Mouse (Mus musculus) midbrain, postnatal 0 days (tissue): ENCODE results near the gene Ly9. TPM values are rescaled to one million over a fixed set of nuclear protein-coding genes. Genes with fewer than 3 reads are reported as not detected.

Experiments
- ATAC-seq: fragments of 200-750 bp; cut with Nextera tagmentation; 2 replicates; pipeline ENCODE4 v1.8.0; 2017; ENCODE audit warnings: moderate number of reproducible peaks, mild to moderate bottlenecking, moderate TSS enrichment, moderate library complexity; ENCODE audit not compliant: low FRiP score
- DNase-seq: peaks from one replicate; pipeline ENCODE4 v3.0.0-alpha.2; 2015; ENCODE audit warnings: low spot score
- H3K27ac ChIP-seq: fragments of 300-500 bp; sonication (generic); 2 replicates; pipeline ENCODE4 v1.5.1; 2014; ENCODE audit warnings: low read depth, mild to moderate bottlenecking, low read length, mixed read lengths
- H3K27me3 ChIP-seq: fragments of 300-500 bp; sonication (generic); 2 replicates; pipeline ENCODE4 v1.6.1; 2014; ENCODE audit warnings: low read length, control low read depth, mixed read lengths; ENCODE audit not compliant: insufficient read depth
- H3K36me3 ChIP-seq: fragments of 300-500 bp; sonication (generic); 2 replicates; pipeline ENCODE4 v1.6.1; 2014; ENCODE audit warnings: low read length, control low read depth, mixed read lengths; ENCODE audit not compliant: insufficient read depth
- H3K4me1 ChIP-seq: fragments of 300-500 bp; sonication (generic); 2 replicates; pipeline ENCODE4 v1.6.1; 2014; ENCODE audit warnings: mild to moderate bottlenecking, control low read depth, antibody characterized with exemption, low read length, mixed read lengths; ENCODE audit not compliant: insufficient read depth
- H3K4me2 ChIP-seq: fragments of 300-500 bp; sonication (generic); 2 replicates; pipeline ENCODE4 v1.6.1; 2014; ENCODE audit warnings: low read depth, mild to moderate bottlenecking, low read length, mixed read lengths; ENCODE audit not compliant: poor library complexity, severe bottlenecking
- H3K4me3 ChIP-seq: fragments of 300-500 bp; sonication (generic); 2 replicates; pipeline ENCODE4 v1.5.1; 2014; ENCODE audit warnings: low read depth, mild to moderate bottlenecking, low read length, moderate library complexity
- H3K9ac ChIP-seq: fragments of 300-500 bp; sonication (generic); replicated peaks from 2 replicates; pipeline ENCODE4 v1.6.1; 2014; ENCODE audit warnings: mild to moderate bottlenecking, low read length, moderate library complexity, mixed read lengths; ENCODE audit not compliant: poor library complexity, severe bottlenecking
- H3K9me3 ChIP-seq: fragments of 300-500 bp; sonication (generic); 2 replicates; pipeline ENCODE4 v1.6.1; 2016; ENCODE audit warnings: low read length, control low read depth
- CTCF ChIP-seq: IDR thresholded peaks from 2 replicates; pipeline ENCODE4 v1.5.1; 2016; ENCODE audit warnings: antibody characterized with exemption, mild to moderate bottlenecking
- WGBS: fragments of 180-500 bp; shearing (Covaris S2); extraction: QIAGEN DNeasy Blood & Tissue Kit; methylation state at CpG from one replicate; pipeline ENCODE4 v1.1.7; 2014; 5-methylcytosine and 5-hydroxymethylcytosine counted together
- polyA plus RNA-seq: library from polyadenylated mRNA; unstranded; fragments of >200 nt; fragmentation: Nextera tagmentation; extraction: Ambion mirVana; gene quantifications from 2 replicates; pipeline ENCODE4 v1.2.1, GENCODE M21; 2015
- total RNA-seq: library from RNA; depleted of rRNA; stranded (reverse); fragments of >200 nt; gene quantifications from 2 replicates; pipeline ENCODE4 v1.2.3, GENCODE M21; 2014; rRNA removed

The Ly9 gene
- total RNA-seq (0.19 and 0.66 TPM in 2 replicates), polyA plus RNA-seq (0.21 TPM in 1 of 2 replicates, not detected in the other)

GRCm38 (mm10) chr1:171607176-171607575 is at the start of gene Ly9:
TSS of gene Ly9 (minus strand) at chr1:171607410.
- no peaks in the 10 kb centered on the region for H3K9me3 ChIP-seq
- no peak within 1 kb of the TSS for H3K4me3 ChIP-seq
- DNase-seq: no peak
- WGBS: 89% methylated on average over 9 of the region's 9 CpGs
- no peak within 1 kb of the TSS for H3K27ac ChIP-seq
- H3K9ac ChIP-seq: no peak within 1 kb of the TSS
- TF ChIP-seq CTCF: no peak
- H3K4me1 ChIP-seq: no peaks in the 10 kb centered on the region
- no peaks in the 10 kb centered on the region for H3K36me3 ChIP-seq
- no peak for ATAC-seq
- no peak within 1 kb of the TSS for H3K4me2 ChIP-seq
- no peaks in the 10 kb centered on the region for H3K27me3 ChIP-seq

GRCm38 (mm10) chr1:171652734-171653133 is 45.5 kb upstream of the Ly9 start, which contains the start of gene Slamf7:
TSS of gene Slamf7 (minus strand) at chr1:171653035.
- H3K4me1 ChIP-seq: no peaks in the 10 kb centered on the region
- no peaks in the 10 kb centered on the region for H3K9me3 ChIP-seq
- 95% methylated on average over 5 of the region's 5 CpGs for WGBS
- no peaks in the 10 kb centered on the region for H3K27me3 ChIP-seq
- H3K9ac ChIP-seq: no peak within 1 kb of the TSS
- H3K4me2 ChIP-seq: no peak within 1 kb of the TSS
- no peak within 1 kb of the TSS for H3K27ac ChIP-seq
- no peaks in the 10 kb centered on the region for H3K36me3 ChIP-seq
- H3K4me3 ChIP-seq: no peak within 1 kb of the TSS
- no peak for TF ChIP-seq CTCF
- DNase-seq (no peak), ATAC-seq (no peak)

GRCm38 (mm10) chr1:171648840-171649239 is 41.6 kb upstream of the Ly9 start:
- H3K27me3 ChIP-seq: no peaks in the 10 kb centered on the region
- no peak for DNase-seq
- no peak for ATAC-seq
- H3K4me1 ChIP-seq: no peaks in the 10 kb centered on the region
- no peaks in the 10 kb centered on the region for H3K36me3 ChIP-seq
- TF ChIP-seq CTCF: no peak
- H3K9me3 ChIP-seq: no peaks in the 10 kb centered on the region
- no peak overlapping the region for H3K27ac ChIP-seq
- WGBS: 62% methylated on average over 8 of the region's 8 CpGs
- no peak overlapping the region for H3K9ac ChIP-seq
- no peak overlapping the region for H3K4me3 ChIP-seq
- no peak overlapping the region for H3K4me2 ChIP-seq

- Histone ChIP-seq H3K27me3 (no peaks in the 10 kb centered on the region), H3K4me3 (no peak overlapping the region), H3K36me3 (no peaks in the 10 kb centered on the region), H3K4me1 (no peaks in the 10 kb centered on the region), H3K27ac (no peak overlapping the region), H3K4me2 (no peak overlapping the region), H3K9ac (no peak overlapping the region), H3K9me3 (no peaks in the 10 kb centered on the region)
- no peak for ATAC-seq
- TF ChIP-seq CTCF: no peak
- 90% methylated on average over 5 of the region's 5 CpGs for WGBS
- DNase-seq: no peak
Observed at GRCm38 (mm10) chr1:171647716-171648115, 40.5 kb upstream of the Ly9 start.

GRCm38 (mm10) chr1:171646429-171646940 is 39.3 kb upstream of the Ly9 start:
- TF ChIP-seq CTCF: no peak
- DNase-seq: no peak
- no peak overlapping the region for H3K27ac ChIP-seq

GRCm38 (mm10) chr1:171643612-171644011 is 36.4 kb upstream of the Ly9 start:
- DNase-seq (no peak), ATAC-seq (no peak)
- no peak overlapping the region for H3K4me2 ChIP-seq
- 78% methylated on average over 7 of the region's 7 CpGs for WGBS
- H3K36me3 ChIP-seq: no peaks in the 10 kb centered on the region
- H3K4me1 ChIP-seq: no peaks in the 10 kb centered on the region
- H3K4me3 ChIP-seq: no peak overlapping the region
- no peaks in the 10 kb centered on the region for H3K9me3 ChIP-seq
- H3K9ac ChIP-seq: no peak overlapping the region
- H3K27ac ChIP-seq: no peak overlapping the region
- H3K27me3 ChIP-seq: no peaks in the 10 kb centered on the region
- TF ChIP-seq CTCF: no peak

More at GRCm38 (mm10) chr1:171646429-171646940, 39.3 kb upstream of the Ly9 start:
- H3K4me3 ChIP-seq: no peak overlapping the region
- H3K27me3 ChIP-seq: no peaks in the 10 kb centered on the region
- no peaks in the 10 kb centered on the region for H3K36me3 ChIP-seq
- H3K9ac ChIP-seq: no peak overlapping the region
- no peaks in the 10 kb centered on the region for H3K9me3 ChIP-seq
- no peak overlapping the region for H3K4me2 ChIP-seq
- 70% methylated on average over 5 of the region's 5 CpGs for WGBS
- ATAC-seq: no peak
- H3K4me1 ChIP-seq: no peaks in the 10 kb centered on the region
